Mouse (Mus musculus) thymus, adult 2 months (tissue): ENCODE data around the gene 1700013F07Rik.

Experiments used
- CTCF ChIP-seq: fragments of 200-500 bp; IDR thresholded peaks from 2 replicates; pipeline ENCODE4 v1.5.1; 2012; ENCODE audit warnings: mild to moderate bottlenecking, control low read depth, low read length, moderate library complexity, borderline replicate concordance; ENCODE audit not compliant: control insufficient read depth, poor library complexity, insufficient read depth; ENCODE audit errors: extremely low read depth
- POLR2A ChIP-seq: fragments of 200-500 bp; IDR thresholded peaks from 2 replicates; pipeline ENCODE4 v1.6.1; 2012; ENCODE audit warnings: mild to moderate bottlenecking, low read length, control low read depth, moderate library complexity; ENCODE audit not compliant: control insufficient read depth, poor library complexity, insufficient read depth; ENCODE audit errors: extremely low read depth

GRCm38 (mm10) chr3:108542299-108542698 is 8.3 kb downstream of the 1700013F07Rik start:
- TF ChIP-seq POLR2A (no peak), CTCF (no peak)
